Mouse (Mus musculus): Measurements from ENCODE around the gene Ltbr. TPM values are rescaled to one million over a fixed set of nuclear protein-coding genes. Genes with fewer than 3 reads are reported as not detected.

Gene Ltbr
- total and polyA plus RNA-seq, 3 experiments, result not detected

DNA sequence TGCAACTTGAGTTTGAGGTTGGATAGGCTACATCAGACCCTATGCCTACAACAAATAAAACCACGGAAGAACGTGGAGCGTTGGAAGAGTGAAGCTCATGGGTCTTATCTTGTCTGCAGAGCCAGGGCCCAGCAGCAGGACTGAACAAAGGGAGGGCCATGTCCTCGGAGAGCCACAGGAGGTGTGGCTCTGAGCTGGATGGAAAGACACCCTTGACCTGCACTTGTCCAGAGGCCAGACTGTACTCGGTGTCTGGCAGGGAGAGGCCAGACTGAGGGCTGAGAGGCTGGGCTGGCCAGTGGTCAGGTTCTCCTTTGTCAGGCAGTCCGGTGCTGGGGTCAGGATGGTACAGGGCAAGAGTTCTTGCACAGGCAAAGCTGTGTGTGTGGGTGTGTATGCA lies 11.7 kb upstream of the Ltbr start:
- Histone ChIP-seq H3K27ac (ENCODE audit: insufficient read depth, low read depth) (no peak overlapping the region), H3K36me3 (replicated peaks in 1 of 2; ENCODE audit: control insufficient read depth in 1 of 2, insufficient read depth in 1 of 2, low read length in 1 of 2) (no peaks in the 10 kb centered on the region), H3K9ac (ENCODE audit: insufficient read depth, low read depth) (no peak overlapping the region), H3K9me3 (replicated peaks; ENCODE audit: low read length) (no peaks in the 10 kb centered on the region), H3K79me2 (replicated peaks; ENCODE audit: control insufficient read depth, extremely low read depth, insufficient read depth, poor library complexity, severe bottlenecking) (no peaks in the 10 kb centered on the region), H3K27me3 (replicated peaks) (peaks cover 93% of the 10 kb centered on the region), H3K4me3 (replicated peaks in 1 of 3; ENCODE audit: low read depth in 2 of 3, low read length in 2 of 3, poor library complexity in 1 of 3) (no peak overlapping the region), H3K4me1 (ENCODE audit: control insufficient read depth in 1 of 2, insufficient read depth in 2 of 2) (no peaks in the 10 kb centered on the region), H3K4me2 (ENCODE audit: insufficient read depth, low read depth, poor library complexity, severe bottlenecking) (no peak overlapping the region)
- in situ Hi-C loops (cut with MboI; ENCODE audit: low pct_ligation_motif_present, low pct_unique_long_range_greater_than_20kb, low sequenced_read_pairs) (no loop called here), dilution Hi-C loops (cut with MboI; ENCODE audit: extremely low pct_ligation_motif_present, extremely low pct_unique_long_range_greater_than_20kb, low sequenced_read_pairs) (no loop called here)
- TF ChIP-seq ZNF384 (IDR thresholded peaks at IDR 0.05; ENCODE audit: low read depth, low read length) (no peak), TBP (conservative IDR thresholded peaks at IDR 0.05; ENCODE audit: low read depth, low read length) (no peak), CHD1 (IDR thresholded peaks at IDR 0.05; ENCODE audit: low read depth, low read length) (no peak), JUND (conservative IDR thresholded peaks at IDR 0.05; ENCODE audit: low read depth, low read length) (no peak), MAFK (IDR thresholded peaks at IDR 0.05; ENCODE audit: insufficient replicate concordance, low read length) (no peak), SIN3A (IDR thresholded peaks at IDR 0.05; ENCODE audit: low read length) (no peak), E2F4 (IDR thresholded peaks at IDR 0.05; ENCODE audit: insufficient replicate concordance, low read depth, low read length) (no peak), BHLHE40 (IDR thresholded peaks at IDR 0.05; ENCODE audit: low read depth, low read length) (no peak), IRF4 (IDR thresholded peaks at IDR 0.05; ENCODE audit: low read depth, low read length) (no peak), MYC (IDR thresholded peaks at IDR 0.05; ENCODE audit: low read depth, low read length) (no peak), NRF1 (IDR thresholded peaks at IDR 0.05; ENCODE audit: low read depth, low read length) (no peak), UBTF (IDR thresholded peaks at IDR 0.05; ENCODE audit: low read depth, low read length) (no peak), POLR2AphosphoS2 (IDR thresholded peaks at IDR 0.05; ENCODE audit: low read depth, low read length) (no peak), MEF2A (IDR thresholded peaks at IDR 0.05; ENCODE audit: borderline replicate concordance, low read depth, low read length) (no peak), SMC3 (IDR thresholded peaks at IDR 0.05; ENCODE audit: low read depth, low read length) (no peak), JUN (IDR thresholded peaks at IDR 0.05; ENCODE audit: insufficient read depth, low read depth, low read length) (no peak), MAZ (IDR thresholded peaks at IDR 0.05; ENCODE audit: low read depth, low read length) (no peak), HCFC1 (IDR thresholded peaks at IDR 0.05; ENCODE audit: low read depth, low read length) (no peak)
- DNase-seq (ENCODE audit: extremely low read depth), result no peak

DNA sequence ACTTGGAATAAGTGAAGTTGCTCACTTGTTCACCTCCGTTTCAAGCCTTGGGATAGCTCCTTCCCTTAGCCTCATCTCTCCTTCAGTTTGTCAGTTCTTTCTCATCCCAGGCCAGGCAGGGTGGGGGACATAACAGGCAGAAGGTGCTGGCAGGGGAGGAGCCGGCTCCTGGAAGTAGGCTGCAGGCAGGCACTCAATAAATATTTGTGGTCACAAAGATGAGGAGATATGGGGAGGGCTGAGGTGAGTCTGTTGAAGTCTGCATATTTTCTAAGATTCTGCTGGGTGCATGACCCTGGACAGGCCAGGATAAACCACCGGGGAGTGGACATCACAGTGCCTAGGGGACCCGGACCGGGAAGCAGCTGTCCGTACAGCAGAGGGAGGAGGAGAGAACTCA lies 9.9 kb upstream of the Ltbr start:
- dilution Hi-C loops (cut with MboI; ENCODE audit: extremely low pct_ligation_motif_present, extremely low pct_unique_long_range_greater_than_20kb, low sequenced_read_pairs), result no loop called here
- TF ChIP-seq USF2 (conservative IDR thresholded peaks at IDR 0.05; ENCODE audit: low read depth, low read length) (no peak), KAT2A (IDR thresholded peaks at IDR 0.05; ENCODE audit: insufficient replicate concordance, low read length) (no peak), RAD21 (IDR thresholded peaks at IDR 0.05; ENCODE audit: low read depth, low read length) (no peak), SIN3A (IDR thresholded peaks at IDR 0.05; ENCODE audit: low read length) (no peak), GABPA (IDR thresholded peaks at IDR 0.05; ENCODE audit: insufficient replicate concordance, low read depth, low read length) (no peak), MEF2A (IDR thresholded peaks at IDR 0.05; ENCODE audit: borderline replicate concordance, low read depth, low read length) (no peak), ZMIZ1 (IDR thresholded peaks at IDR 0.05; ENCODE audit: low read depth, low read length) (no peak), ZNF384 (IDR thresholded peaks at IDR 0.05; ENCODE audit: low read depth, low read length) (no peak), TCF12 (IDR thresholded peaks at IDR 0.05; ENCODE audit: low read depth, low read length) (no peak), UBTF (IDR thresholded peaks at IDR 0.05; ENCODE audit: low read depth, low read length) (no peak), CHD2 (IDR thresholded peaks at IDR 0.05; ENCODE audit: low read length) (no peak), ETS1 (conservative IDR thresholded peaks at IDR 0.05; ENCODE audit: low read depth, low read length) (no peak), IRF4 (IDR thresholded peaks at IDR 0.05; ENCODE audit: low read depth, low read length) (no peak), USF1 (IDR thresholded peaks at IDR 0.05; ENCODE audit: low read depth, low read length) (no peak), MAX (IDR thresholded peaks at IDR 0.05; ENCODE audit: low read length) (no peak), POLR2A (IDR thresholded peaks at IDR 0.05; ENCODE audit: low read depth, low read length) (no peak), E2F4 (IDR thresholded peaks at IDR 0.05; ENCODE audit: insufficient replicate concordance, low read depth, low read length) (no peak), CHD1 (IDR thresholded peaks at IDR 0.05; ENCODE audit: low read depth, low read length) (no peak), SMC3 (IDR thresholded peaks at IDR 0.05; ENCODE audit: low read depth, low read length) (no peak), MYC (IDR thresholded peaks at IDR 0.05; ENCODE audit: low read depth, low read length) (no peak)
- Histone ChIP-seq H3K4me1 (ENCODE audit: control insufficient read depth in 1 of 2, insufficient read depth in 2 of 2) (no peaks in the 10 kb centered on the region), H3K4me3 (replicated peaks in 1 of 3; ENCODE audit: low read depth in 2 of 3, low read length in 2 of 3, poor library complexity in 1 of 3) (no peak overlapping the region), H3K79me2 (replicated peaks; ENCODE audit: control insufficient read depth, extremely low read depth, insufficient read depth, poor library complexity, severe bottlenecking) (no peaks in the 10 kb centered on the region), H3K9ac (ENCODE audit: insufficient read depth, low read depth) (no peak overlapping the region), H3K27ac (ENCODE audit: insufficient read depth, low read depth) (no peak overlapping the region), H3K4me2 (ENCODE audit: insufficient read depth, low read depth, poor library complexity, severe bottlenecking) (no peak overlapping the region), H3K36me3 (replicated peaks in 1 of 2; ENCODE audit: control insufficient read depth in 1 of 2, insufficient read depth in 1 of 2, low read length in 1 of 2) (no peaks in the 10 kb centered on the region), H3K9me3 (replicated peaks; ENCODE audit: low read length) (no peaks in the 10 kb centered on the region), H3K27me3 (replicated peaks) (peaks cover 98% of the 10 kb centered on the region)
- no peak for DNase-seq (ENCODE audit: extremely low read depth)
- in situ Hi-C loops (cut with MboI; ENCODE audit: low pct_ligation_motif_present, low pct_unique_long_range_greater_than_20kb, low sequenced_read_pairs), result no loop called here

Data from CH12.LX (cell line).